Mouse (Mus musculus): ENCODE measurements at regions not wholly inside any gene's neighbourhood (a gene's known extent, or its start where the extent isn't known, plus 50 kb on each side); places are given as distances from the start of the nearest gene placed in this dataset.

DNA sequence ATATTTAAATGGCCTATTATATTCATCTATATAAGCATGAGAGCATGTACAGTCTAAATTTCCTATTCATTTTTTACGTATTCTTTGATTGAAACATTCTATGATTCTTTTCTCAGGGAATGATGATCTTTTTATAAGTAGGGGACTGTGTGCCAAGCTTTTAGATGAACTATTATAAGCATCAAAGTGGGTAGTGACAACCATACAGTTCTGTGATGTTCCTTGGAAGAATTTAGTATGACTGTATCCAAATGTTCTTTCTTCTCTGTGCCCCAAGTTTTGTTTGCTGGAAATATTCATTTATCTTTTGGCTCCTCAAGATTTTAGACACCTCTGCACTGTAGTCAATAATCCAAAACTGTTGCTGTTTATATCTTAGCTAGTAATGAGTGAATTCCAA, 1301.1 kb upstream of the Zeb2 start:
- TF ChIP-seq POLR2A (IDR thresholded peaks at IDR 0.05; ENCODE audit: low read depth, low read length) = no peak
- no peak for TF ChIP-seq CTCF (IDR thresholded peaks at IDR 0.05; ENCODE audit: extremely low read depth, insufficient read depth, insufficient read length, insufficient replicate concordance)
